Mouse (Mus musculus) embryonic facial prominence, embryonic 12.5 days (tissue): ENCODE data around the gene Prkn. TPM values are rescaled to one million over a fixed set of nuclear protein-coding genes. Genes with fewer than 3 reads are reported as not detected.

ENCODE experiments used
- ATAC-seq: fragments of 200-750 bp; cut with Nextera tagmentation; 2 replicates; pipeline ENCODE4 v1.8.0; 2017; ENCODE audit not compliant: insufficient number of reproducible peaks, insufficient read depth, low FRiP score, low TSS enrichment
- H3K27ac ChIP-seq: fragments of 300-500 bp; sonication (generic); 2 replicates; pipeline ENCODE4 v1.5.1; 2016; ENCODE audit warnings: mild to moderate bottlenecking
- H3K27me3 ChIP-seq: fragments of 300-500 bp; sonication (generic); 2 replicates; pipeline ENCODE4 v1.6.1; 2016; ENCODE audit warnings: mild to moderate bottlenecking, moderate library complexity
- H3K36me3 ChIP-seq: fragments of 300-500 bp; sonication (generic); 2 replicates; pipeline ENCODE4 v1.6.1; 2016; ENCODE audit warnings: mild to moderate bottlenecking
- H3K4me1 ChIP-seq: fragments of 300-500 bp; sonication (generic); 2 replicates; pipeline ENCODE4 v1.6.1; 2016
- H3K4me2 ChIP-seq: fragments of 300-500 bp; sonication (generic); replicated peaks from 2 replicates; pipeline ENCODE4 v1.6.1; 2016; ENCODE audit warnings: mild to moderate bottlenecking, moderate library complexity
- H3K4me3 ChIP-seq: fragments of 300-500 bp; sonication (generic); 2 replicates; pipeline ENCODE4 v1.5.1; 2016; ENCODE audit warnings: mild to moderate bottlenecking
- H3K9ac ChIP-seq: fragments of 300-500 bp; sonication (generic); 2 replicates; pipeline ENCODE4 v1.6.1; 2016; ENCODE audit warnings: mild to moderate bottlenecking, moderate library complexity
- H3K9me3 ChIP-seq: fragments of 300-500 bp; sonication (generic); 2 replicates; pipeline ENCODE4 v1.6.1; 2016; ENCODE audit warnings: mild to moderate bottlenecking, moderate library complexity
- WGBS: fragments of 180-500 bp; shearing (Covaris S2); methylation state at CpG from one replicate; pipeline ENCODE4 v1.1.7; 2016; 5-methylcytosine and 5-hydroxymethylcytosine counted together
- polyA plus RNA-seq: library from polyadenylated mRNA; unstranded; fragments of >200 nt; fragmentation: Nextera tagmentation; extraction: Ambion mirVana; gene quantifications from 2 replicates; pipeline ENCODE4 v1.2.1, GENCODE M21; 2016

Gene Prkn
- polyA plus RNA-seq, 1 experiment from 2014 or later = 1.8 TPM

DNA sequence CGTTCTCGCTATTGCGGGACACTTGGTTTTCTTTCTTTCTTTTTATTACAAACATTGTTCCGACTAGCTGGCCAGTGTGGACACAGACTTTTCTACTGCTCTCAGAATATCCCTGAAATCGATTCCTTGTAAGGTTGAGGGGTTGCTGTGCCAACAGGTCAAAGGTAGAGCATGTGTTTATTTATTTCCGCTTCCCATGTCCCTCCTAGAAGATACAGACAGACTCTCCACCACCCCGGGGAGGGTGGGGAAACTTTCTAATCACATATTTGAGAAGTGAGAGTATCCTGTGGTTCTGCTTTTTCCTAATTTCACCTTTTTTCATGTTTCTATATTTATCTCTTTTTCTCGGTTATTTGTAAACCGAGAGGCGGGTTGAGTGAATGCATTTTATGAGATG lies 797.5 kb downstream of the Prkn start:
- no peaks in the 10 kb centered on the region for H3K27me3 ChIP-seq
- H3K4me3 ChIP-seq = no peak overlapping the region
- H3K27ac ChIP-seq = no peak overlapping the region
- no peaks in the 10 kb centered on the region for H3K36me3 ChIP-seq
- no peak overlapping the region for H3K4me2 ChIP-seq
- ATAC-seq = no peak
- WGBS = 77% methylated on average over 10 of the region's 10 CpGs
- H3K4me1 ChIP-seq = no peaks in the 10 kb centered on the region
- H3K9ac ChIP-seq = no peak overlapping the region
- no peaks in the 10 kb centered on the region for H3K9me3 ChIP-seq

DNA sequence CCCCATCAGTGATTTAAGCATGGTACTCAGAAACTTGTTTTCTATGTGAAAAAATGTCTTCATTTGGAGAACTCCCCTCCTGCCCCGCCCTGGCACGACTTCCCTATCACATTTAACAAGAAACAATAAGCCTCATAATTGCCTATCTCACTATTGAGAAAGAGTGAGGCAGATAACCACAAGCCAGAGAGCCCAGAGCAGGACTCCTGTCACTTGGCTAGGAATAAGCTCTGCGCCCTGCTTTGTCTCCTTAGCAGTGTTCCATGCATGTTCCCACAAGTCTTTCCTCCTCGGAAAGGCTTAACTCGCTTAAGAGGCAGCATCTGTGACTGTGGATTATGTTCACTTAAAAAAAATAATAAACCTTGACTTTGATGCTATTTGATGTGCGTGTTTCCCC lies 798.3 kb downstream of the Prkn start:
- H3K9me3 ChIP-seq = no peaks in the 10 kb centered on the region

DNA sequence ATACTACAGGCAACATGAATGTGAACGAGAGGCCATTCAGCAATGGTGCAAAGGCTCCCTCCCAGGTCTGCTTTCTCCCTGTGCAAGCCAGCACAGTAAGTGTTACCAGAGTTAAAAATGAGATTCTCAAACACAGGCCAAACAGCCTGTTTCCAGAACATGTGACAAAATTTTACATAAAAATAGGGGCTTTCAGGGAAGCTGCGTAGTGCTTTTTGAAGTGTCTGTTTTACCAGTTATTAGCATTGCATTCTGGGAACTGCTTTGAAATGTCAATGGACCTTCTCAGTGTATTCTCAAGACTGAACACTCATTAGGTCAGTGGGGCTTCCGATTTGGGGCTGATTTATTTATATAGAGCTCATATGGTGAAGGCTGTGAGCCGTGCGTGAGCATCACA lies 799.6 kb downstream of the Prkn start:
- ATAC-seq = no peak
- WGBS = 91% methylated on average over 5 of the region's 5 CpGs
- Histone ChIP-seq H3K4me1 (no peaks in the 10 kb centered on the region), H3K4me2 (no peak overlapping the region), H3K27ac (no peak overlapping the region), H3K9ac (no peak overlapping the region), H3K9me3 (no peaks in the 10 kb centered on the region), H3K27me3 (no peaks in the 10 kb centered on the region), H3K4me3 (no peak overlapping the region), H3K36me3 (no peaks in the 10 kb centered on the region)

More for the DNA sequence above, 798.3 kb downstream of the Prkn start:
- Histone ChIP-seq H3K4me3 (no peak overlapping the region), H3K4me1 (no peaks in the 10 kb centered on the region), H3K9ac (no peak overlapping the region), H3K4me2 (no peak overlapping the region), H3K27ac (no peak overlapping the region), H3K36me3 (no peaks in the 10 kb centered on the region), H3K27me3 (no peaks in the 10 kb centered on the region)
- WGBS = 76% methylated on average over 6 of the region's 6 CpGs
- no peak for ATAC-seq

DNA sequence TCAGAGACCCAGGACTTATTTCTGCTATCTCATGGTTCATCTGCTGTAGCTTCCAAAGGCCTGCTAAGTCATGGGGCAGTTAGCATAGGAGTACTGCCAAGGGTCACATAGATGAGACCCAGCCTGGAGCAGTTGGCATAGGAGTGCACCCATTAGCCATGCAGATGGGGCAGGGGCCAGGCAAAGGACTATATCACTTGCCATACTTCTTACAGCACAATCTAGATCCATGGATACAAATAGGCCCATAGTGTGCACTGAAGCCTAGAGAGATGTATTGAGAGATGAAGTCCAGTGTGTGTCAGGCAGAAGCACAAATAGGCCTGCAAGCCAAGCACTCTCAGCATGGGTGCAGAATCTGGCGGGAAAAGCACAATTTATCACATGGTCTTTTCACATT lies 802.1 kb downstream of the Prkn start:
- H3K9ac ChIP-seq = no peak overlapping the region
- no peak overlapping the region for H3K4me2 ChIP-seq
- ATAC-seq = no peak
- no peaks in the 10 kb centered on the region for H3K9me3 ChIP-seq
- H3K36me3 ChIP-seq = no peaks in the 10 kb centered on the region
- no peaks in the 10 kb centered on the region for H3K4me1 ChIP-seq
- H3K27me3 ChIP-seq = no peaks in the 10 kb centered on the region
- H3K27ac ChIP-seq = no peak overlapping the region
- no peak overlapping the region for H3K4me3 ChIP-seq
- 81% methylated on average over 1 of the region's 1 CpGs for WGBS

DNA sequence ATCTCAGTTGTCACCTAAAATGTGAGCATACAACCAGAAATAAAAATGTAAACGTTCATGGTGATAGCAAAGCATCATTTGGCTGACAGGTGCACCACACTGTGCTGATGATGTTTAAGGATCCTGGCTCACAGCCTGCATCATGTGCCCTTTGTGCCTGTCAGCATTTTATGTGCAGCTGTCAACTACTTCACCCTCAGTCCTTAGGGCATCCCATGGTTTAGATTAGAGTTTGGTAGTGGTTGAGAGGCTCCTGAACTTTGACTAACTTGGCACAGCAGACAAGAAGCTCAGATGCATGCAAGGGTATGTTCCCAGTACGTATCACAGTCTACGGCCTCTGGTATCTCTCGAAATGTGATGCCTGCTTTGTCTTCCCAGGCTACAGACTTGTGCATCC lies 803.8 kb downstream of the Prkn start:
- no peak for ATAC-seq
- Histone ChIP-seq H3K4me3 (no peak overlapping the region), H3K4me1 (no peaks in the 10 kb centered on the region), H3K4me2 (no peak overlapping the region), H3K27me3 (no peaks in the 10 kb centered on the region), H3K36me3 (no peaks in the 10 kb centered on the region), H3K9ac (no peak overlapping the region), H3K27ac (no peak overlapping the region), H3K9me3 (no peaks in the 10 kb centered on the region)
- 75% methylated on average over 4 of the region's 4 CpGs for WGBS

DNA sequence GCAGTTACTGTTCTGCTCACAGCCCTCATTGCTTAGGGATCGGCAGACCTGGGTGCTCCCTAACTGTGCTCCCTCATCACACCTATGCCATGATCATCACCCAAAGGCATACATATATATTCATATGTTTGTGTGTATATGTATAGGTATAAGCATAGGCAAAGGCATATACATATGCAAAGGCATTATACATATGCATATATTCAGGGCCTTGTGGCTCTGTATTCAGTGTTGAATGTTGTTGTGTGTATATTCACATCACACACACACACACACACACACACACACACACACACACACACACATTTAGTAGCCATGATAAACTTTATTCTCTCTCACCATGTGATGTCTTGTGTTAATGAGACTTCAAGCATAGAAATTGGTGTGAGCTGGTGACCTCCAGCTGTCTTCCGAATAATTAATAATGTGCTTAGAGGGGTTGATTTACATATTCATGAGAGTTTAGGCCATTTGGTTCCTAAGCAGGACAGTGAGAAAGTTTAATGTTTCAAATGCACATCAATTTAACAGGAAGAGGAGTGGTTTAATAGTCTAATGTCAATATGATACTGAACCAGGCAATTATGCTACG lies 804.8 kb downstream of the Prkn start:
- no peaks in the 10 kb centered on the region for H3K9me3 ChIP-seq
- no peak overlapping the region for H3K27ac ChIP-seq
- H3K36me3 ChIP-seq = no peaks in the 10 kb centered on the region
- no peaks in the 10 kb centered on the region for H3K4me1 ChIP-seq
- ATAC-seq = no peak
- no peak overlapping the region for H3K4me2 ChIP-seq
- 87% methylated on average over 3 of the region's 3 CpGs for WGBS
- H3K9ac ChIP-seq = no peak overlapping the region
- no peak overlapping the region for H3K4me3 ChIP-seq
- H3K27me3 ChIP-seq = no peaks in the 10 kb centered on the region

DNA sequence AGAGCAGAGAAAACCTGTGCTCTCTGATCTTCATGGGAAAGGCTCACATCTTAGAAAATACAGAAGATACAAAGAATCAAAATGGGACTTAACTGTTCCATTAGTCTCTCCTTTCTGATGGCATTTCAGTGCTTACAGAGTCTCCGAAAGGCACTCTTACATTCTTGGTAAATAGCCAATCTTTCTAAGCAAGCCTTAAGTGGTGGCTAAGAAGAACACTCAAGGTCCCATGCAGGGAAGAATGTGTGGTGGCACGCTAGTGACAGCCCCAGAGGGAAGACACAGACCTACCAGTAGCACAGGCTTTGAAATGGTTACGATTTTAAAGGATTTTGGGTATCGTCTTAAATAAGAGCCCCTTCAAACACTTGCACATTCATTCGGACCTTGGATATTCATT lies 816.2 kb downstream of the Prkn start:
- no peaks in the 10 kb centered on the region for H3K27me3 ChIP-seq
- H3K4me1 ChIP-seq = no peaks in the 10 kb centered on the region
- H3K4me3 ChIP-seq = no peak overlapping the region
- no peak overlapping the region for H3K4me2 ChIP-seq
- ATAC-seq = no peak
- WGBS = 79% methylated on average over 5 of the region's 5 CpGs
- no peaks in the 10 kb centered on the region for H3K36me3 ChIP-seq
- H3K9me3 ChIP-seq = no peaks in the 10 kb centered on the region
- no peak overlapping the region for H3K9ac ChIP-seq
- no peak overlapping the region for H3K27ac ChIP-seq

DNA sequence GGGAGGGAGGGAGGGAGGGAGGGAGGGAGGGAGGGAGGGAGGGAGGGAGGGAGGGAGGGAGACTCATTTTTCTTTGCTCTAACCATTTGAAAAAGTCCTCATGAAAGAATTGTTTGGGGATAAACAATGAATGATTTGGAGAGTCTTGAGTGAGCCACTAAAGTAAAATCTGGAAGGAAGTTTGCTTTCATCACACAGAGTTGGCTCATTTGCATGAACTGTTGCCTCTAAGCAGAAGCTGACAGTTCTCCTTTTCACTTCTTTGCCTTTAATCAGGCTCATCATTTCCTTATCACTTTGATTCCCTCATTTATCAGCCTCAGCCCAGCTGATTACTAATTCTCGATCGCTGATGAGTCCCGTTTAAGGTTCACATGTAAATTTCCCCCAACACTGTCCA lies 816.7 kb downstream of the Prkn start:
- no peak for ATAC-seq
- H3K4me2 ChIP-seq = no peak overlapping the region
- H3K9ac ChIP-seq = no peak overlapping the region
- no peak overlapping the region for H3K4me3 ChIP-seq
- H3K4me1 ChIP-seq = no peaks in the 10 kb centered on the region
- no peak overlapping the region for H3K27ac ChIP-seq
- no peaks in the 10 kb centered on the region for H3K9me3 ChIP-seq
- H3K36me3 ChIP-seq = no peaks in the 10 kb centered on the region
- WGBS = 88% methylated on average over 3 of the region's 3 CpGs
- no peaks in the 10 kb centered on the region for H3K27me3 ChIP-seq

DNA sequence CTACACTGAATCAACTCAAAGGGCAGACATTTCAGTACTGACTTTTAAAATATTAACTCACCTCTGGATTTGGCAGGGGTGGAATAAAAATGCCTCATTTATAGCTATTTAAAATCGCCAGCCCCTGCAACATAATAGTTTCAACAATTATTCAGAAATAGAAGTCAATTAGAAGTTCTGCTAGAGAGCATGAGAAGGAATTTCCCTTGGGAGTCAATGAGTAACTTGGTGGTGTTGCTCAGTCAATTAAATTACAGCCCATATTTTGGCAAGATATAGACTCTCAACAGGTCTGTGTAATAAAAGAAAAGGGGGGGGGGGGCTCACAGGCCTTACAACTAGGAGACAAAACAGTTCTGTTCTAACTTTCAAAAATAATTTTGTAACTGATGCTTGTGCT lies 821.7 kb downstream of the Prkn start:
- Histone ChIP-seq H3K9ac (no peak overlapping the region), H3K4me2 (no peak overlapping the region), H3K27me3 (no peaks in the 10 kb centered on the region), H3K4me1 (peaks cover 4% of the 10 kb centered on the region; the same call in 1 of the 2 replicates), H3K4me3 (no peak overlapping the region), H3K27ac (no peak overlapping the region), H3K36me3 (no peaks in the 10 kb centered on the region), H3K9me3 (no peaks in the 10 kb centered on the region)
- no peak for ATAC-seq
- 67% methylated on average over 1 of the region's 1 CpGs for WGBS

DNA sequence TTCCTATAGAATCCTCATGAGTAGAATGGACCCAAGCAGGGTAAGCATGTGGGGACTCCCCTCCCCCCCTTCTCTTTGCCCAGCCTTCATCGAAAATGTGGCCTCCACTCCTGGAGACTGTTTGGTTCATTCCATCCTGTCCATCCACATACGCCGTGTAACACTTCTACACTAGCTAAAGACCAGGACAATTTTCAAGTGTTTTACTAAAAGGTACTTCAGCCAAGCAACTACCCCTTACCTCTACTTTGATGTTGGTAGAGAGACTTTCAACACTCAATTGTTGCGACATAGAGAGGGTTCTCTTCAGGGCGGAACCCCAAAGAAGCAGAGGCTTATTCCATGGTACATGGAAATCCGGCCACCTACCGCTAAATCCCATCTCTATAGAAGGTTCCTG lies 823.3 kb downstream of the Prkn start:
- Histone ChIP-seq H3K9ac (no peak overlapping the region), H3K36me3 (no peaks in the 10 kb centered on the region), H3K4me3 (no peak overlapping the region), H3K4me2 (no peak overlapping the region), H3K27ac (no peak overlapping the region), H3K9me3 (no peaks in the 10 kb centered on the region), H3K4me1 (peaks cover 4% of the 10 kb centered on the region; the same call in 1 of the 2 replicates), H3K27me3 (no peaks in the 10 kb centered on the region)
- ATAC-seq = no peak
- 88% methylated on average over 7 of the region's 7 CpGs for WGBS

DNA sequence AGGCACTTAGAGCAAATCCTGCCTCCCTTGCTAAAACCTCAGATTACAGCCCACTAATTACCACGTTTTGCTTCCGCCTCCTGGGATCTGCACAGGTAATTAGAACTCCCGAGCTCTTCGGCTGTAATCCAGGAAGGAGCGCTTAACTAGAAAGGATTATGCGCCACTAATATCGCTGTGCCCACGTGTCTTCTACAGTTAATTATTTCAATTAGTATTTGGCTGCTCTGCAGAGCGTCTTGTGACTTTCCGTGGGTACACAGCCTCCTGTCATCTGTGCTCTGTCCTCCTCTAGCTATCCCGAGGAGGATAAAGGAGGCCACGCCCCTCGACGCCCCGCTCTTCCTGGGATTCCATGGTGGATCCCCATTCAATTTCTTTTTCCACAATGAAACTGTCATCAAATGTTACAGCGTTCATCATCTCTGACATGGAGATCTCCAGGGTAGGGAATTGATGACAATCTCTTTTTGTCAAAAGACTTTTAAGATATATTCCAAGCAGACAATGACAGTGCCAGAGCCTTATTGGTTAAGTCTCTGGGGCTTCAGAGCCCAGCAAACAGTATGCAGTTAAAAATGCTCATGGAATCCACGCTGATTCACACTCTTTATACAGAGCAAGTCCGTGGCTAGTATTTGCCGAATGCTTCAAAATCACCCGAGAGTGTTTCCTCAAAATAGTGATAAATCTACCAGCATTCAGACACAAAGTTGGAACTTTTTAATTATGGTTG lies 824.6 kb downstream of the Prkn start:
- Histone ChIP-seq H3K4me1 (peaks cover 4% of the 10 kb centered on the region; the same call in 1 of the 2 replicates), H3K9ac (no peak overlapping the region), H3K27me3 (no peaks in the 10 kb centered on the region), H3K4me2 (peak overlapping the region; percentile 41), H3K9me3 (no peaks in the 10 kb centered on the region), H3K4me3 (no peak overlapping the region), H3K36me3 (no peaks in the 10 kb centered on the region), H3K27ac (no peak overlapping the region)
- ATAC-seq = 0 out of 2 replicates have a peak, but pooled peaks have one; percentile 10
- 34% methylated on average over 20 of the region's 20 CpGs for WGBS

DNA sequence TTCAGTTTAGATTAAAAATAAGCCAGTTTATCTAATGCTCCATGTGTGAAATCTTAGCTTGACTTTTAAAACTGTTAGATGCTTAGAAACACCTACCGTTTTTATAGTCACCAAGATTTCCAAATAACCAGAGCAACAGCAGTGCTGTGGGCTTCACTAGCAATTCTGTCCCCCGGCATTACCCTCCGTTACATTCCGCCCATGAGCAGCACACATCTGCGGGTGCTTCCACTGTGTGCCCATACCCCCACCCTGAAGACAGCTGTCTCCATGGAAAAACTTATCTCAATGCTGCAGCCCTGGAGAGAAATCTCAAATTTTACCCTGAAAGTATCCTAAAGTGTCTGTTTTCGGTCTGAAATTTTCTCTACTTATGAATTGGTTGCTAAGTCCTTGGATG lies 839.5 kb downstream of the Prkn start:
- Histone ChIP-seq H3K4me2 (no peak overlapping the region), H3K27me3 (0 out of 2 replicates have a peak, but pooled peaks cover 2% of the 10 kb centered on the region), H3K36me3 (no peaks in the 10 kb centered on the region), H3K27ac (no peak overlapping the region), H3K4me1 (no peaks in the 10 kb centered on the region), H3K9me3 (no peaks in the 10 kb centered on the region), H3K9ac (no peak overlapping the region), H3K4me3 (no peak overlapping the region)
- ATAC-seq = no peak
- 89% methylated on average over 6 of the region's 6 CpGs for WGBS
